Mouse (Mus musculus) CH12.LX (cell line): ENCODE measurements around the gene Gnai2.

Experiments used
- CTCF ChIP-seq, 2 experiments: IDR thresholded peaks in 1 of 2; conservative IDR thresholded peaks in 1 of 2; 2 replicates each; pipeline ENCODE4 v1.5.1; 2011 to 2012; ENCODE audit warnings: low read depth in 2 of 2, low read length in 2 of 2, improper control_type of control experiment in 1 of 2, inconsistent platforms in 1 of 2, mild to moderate bottlenecking in 1 of 2, moderate library complexity in 1 of 2
- E2F4 ChIP-seq: IDR thresholded peaks from 2 replicates; pipeline ENCODE4 v1.6.1; 2011; ENCODE audit warnings: low read depth, low read length, improper control_type of control experiment; ENCODE audit not compliant: insufficient replicate concordance
- ELF1 ChIP-seq: IDR thresholded peaks from 2 replicates; pipeline ENCODE4 v1.6.1; 2014; ENCODE audit warnings: low read depth, mild to moderate bottlenecking, inconsistent platforms, low read length, improper control_type of control experiment
- EP300 ChIP-seq: IDR thresholded peaks from 2 replicates; pipeline ENCODE4 v1.6.1; 2011; ENCODE audit warnings: low read length, improper control_type of control experiment
- HCFC1 ChIP-seq: IDR thresholded peaks from 2 replicates; pipeline ENCODE4 v1.6.1; 2012; ENCODE audit warnings: low read depth, mild to moderate bottlenecking, inconsistent platforms, low read length, improper control_type of control experiment
- KAT2A ChIP-seq: IDR thresholded peaks from 2 replicates; pipeline ENCODE4 v1.6.1; 2012; ENCODE audit warnings: low read length, improper control_type of control experiment, inconsistent platforms; ENCODE audit not compliant: insufficient replicate concordance
- TBP ChIP-seq: conservative IDR thresholded peaks from 2 replicates; pipeline ENCODE4 v1.6.1; 2011; ENCODE audit warnings: low read depth, low read length, improper control_type of control experiment

DNA sequence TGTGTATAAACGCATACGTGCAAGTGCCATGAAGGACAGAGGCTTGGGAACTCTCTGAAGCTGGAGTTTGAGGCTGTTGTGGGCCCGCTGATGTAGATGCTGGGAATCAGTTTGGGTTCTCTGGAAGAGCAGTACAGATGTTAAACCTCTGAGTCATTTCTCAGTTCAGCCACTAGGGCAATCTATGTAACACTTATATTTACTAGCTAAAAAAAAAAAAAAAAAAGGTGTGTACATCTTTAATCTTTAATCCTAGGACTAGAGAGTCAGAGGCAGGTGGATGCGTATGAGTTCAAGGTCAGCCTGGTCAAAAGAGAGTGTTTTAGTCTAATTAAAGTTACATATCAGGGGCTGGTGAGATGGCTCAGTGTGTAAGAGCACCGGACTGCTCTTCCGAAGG lies 11.8 kb upstream of the Gnai2 start:
- TF ChIP-seq ELF1 (no peak), HCFC1 (no peak), CTCF (conservative IDR thresholded peaks at IDR 0.05 in 1 of 2, IDR thresholded peaks at IDR 0.05 in 1 of 2; ENCODE audit: low read depth in 2 of 2, low read length in 2 of 2) (peak in 1 of 2 experiments; percentile 31; a peak in 2 of 4 replicates), TBP (peak; percentile 65; the same call in 1 of the 2 replicates), EP300 (no peak), E2F4 (no peak), KAT2A (no peak)
